Mouse (Mus musculus) embryonic facial prominence, embryonic 13.5 days (tissue): ENCODE measurements around the gene Olfr1215. TPM values are rescaled to one million over a fixed set of nuclear protein-coding genes. Genes with fewer than 3 reads are reported as not detected.
"Not testable (repeated sequence)": the region's sequence is repeated elsewhere in the genome, so short reads cannot be mapped to it uniquely, and the experiment has no call there.

Experiments used
- ATAC-seq: fragments of 200-750 bp; cut with Nextera tagmentation; 2 replicates; pipeline ENCODE4 v1.8.0; 2017; ENCODE audit warnings: low read depth; ENCODE audit not compliant: insufficient number of reproducible peaks, insufficient read depth, low FRiP score, low TSS enrichment
- H3K27ac ChIP-seq: fragments of 300-500 bp; sonication (generic); 2 replicates; pipeline ENCODE4 v1.5.1; 2015; ENCODE audit warnings: moderate library complexity, mild to moderate bottlenecking, inconsistent platforms
- H3K27me3 ChIP-seq: fragments of 300-500 bp; sonication (generic); 2 replicates; pipeline ENCODE4 v1.6.1; 2015; ENCODE audit warnings: mild to moderate bottlenecking, inconsistent platforms
- H3K36me3 ChIP-seq: fragments of 300-500 bp; sonication (generic); 2 replicates; pipeline ENCODE4 v1.6.1; 2015; ENCODE audit warnings: mild to moderate bottlenecking, inconsistent platforms
- H3K4me1 ChIP-seq: fragments of 300-500 bp; sonication (generic); 2 replicates; pipeline ENCODE4 v1.6.1; 2015; ENCODE audit warnings: inconsistent platforms
- H3K4me2 ChIP-seq: fragments of 300-500 bp; sonication (generic); 2 replicates; pipeline ENCODE4 v1.6.1; 2015; ENCODE audit warnings: moderate library complexity, mild to moderate bottlenecking, inconsistent platforms
- H3K4me3 ChIP-seq: fragments of 300-500 bp; sonication (generic); 2 replicates; pipeline ENCODE4 v1.5.1; 2015; ENCODE audit warnings: mild to moderate bottlenecking, inconsistent platforms
- H3K9ac ChIP-seq: fragments of 300-500 bp; sonication (generic); 2 replicates; pipeline ENCODE4 v1.6.1; 2015; ENCODE audit warnings: mild to moderate bottlenecking, inconsistent platforms
- H3K9me3 ChIP-seq: fragments of 300-500 bp; sonication (generic); 2 replicates; pipeline ENCODE4 v1.6.1; 2016; ENCODE audit warnings: inconsistent platforms
- WGBS: fragments of 180-500 bp; shearing (Covaris S2); methylation state at CpG from one replicate; pipeline ENCODE4 v1.1.7; 2015; ENCODE audit warnings: mixed read lengths; 5-methylcytosine and 5-hydroxymethylcytosine counted together
- polyA plus RNA-seq: library from polyadenylated mRNA; unstranded; fragments of >200 nt; fragmentation: Nextera tagmentation; extraction: Ambion mirVana; gene quantifications from 2 replicates; pipeline ENCODE4 v1.2.1, GENCODE M21; 2015

Gene Olfr1215
- polyA plus RNA-seq = not detected in 2 replicates

GRCm38 (mm10) chr2:89006873-89007272, at the start of gene Olfr1215:
Gene Olfr1215 (minus strand): TSS chr2:89006973.
- ATAC-seq = no peak
- 72% methylated on average over 2 of the region's 2 CpGs for WGBS

GRCm38 (mm10) chr2:89031965-89032364, 25.2 kb upstream of the Olfr1215 start, which contains the start of gene Olfr1217:
Gene Olfr1217 (minus strand): TSS chr2:89032065.
- Histone ChIP-seq H3K4me3 (no peak within 1 kb of the TSS), H3K36me3 (no peaks in the 10 kb centered on the region), H3K4me1 (no peaks in the 10 kb centered on the region), H3K9ac (no peak within 1 kb of the TSS), H3K27ac (no peak within 1 kb of the TSS), H3K4me2 (no peak within 1 kb of the TSS), H3K27me3 (no peaks in the 10 kb centered on the region), H3K9me3 (no peaks in the 10 kb centered on the region)
- ATAC-seq = no peak
- 58% methylated on average over 2 of the region's 2 CpGs for WGBS

More at GRCm38 (mm10) chr2:89006873-89007272, at the start of gene Olfr1215:
- no peaks in the 10 kb centered on the region for H3K27me3 ChIP-seq
- H3K4me1 ChIP-seq = no peaks in the 10 kb centered on the region
- no peak within 1 kb of the TSS for H3K27ac ChIP-seq
- no peak within 1 kb of the TSS for H3K4me3 ChIP-seq
- no peaks in the 10 kb centered on the region for H3K9me3 ChIP-seq
- no peak within 1 kb of the TSS for H3K4me2 ChIP-seq
- H3K36me3 ChIP-seq = no peaks in the 10 kb centered on the region
- H3K9ac ChIP-seq = no peak within 1 kb of the TSS

DNA sequence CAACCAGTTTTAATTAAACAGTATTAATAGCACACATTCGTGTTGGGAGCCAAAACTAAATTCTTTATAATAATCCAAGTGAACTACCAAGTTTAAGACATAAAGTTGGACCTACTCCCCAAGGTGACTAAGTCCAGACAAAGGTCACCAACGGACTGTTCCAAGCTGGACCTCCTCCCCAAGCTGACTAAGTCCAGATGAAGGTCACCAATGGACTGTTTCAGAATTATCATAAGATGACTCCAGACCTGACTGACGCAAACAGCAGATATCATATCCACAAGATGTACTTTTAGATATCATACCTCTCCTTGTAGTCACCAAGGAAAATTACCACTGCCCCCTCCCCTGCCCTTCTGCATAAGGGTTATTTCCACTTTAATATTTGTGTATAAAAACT, 14.7 kb upstream of the Olfr1215 start:
- H3K4me2 ChIP-seq, H3K4me1 ChIP-seq, H3K27me3 ChIP-seq, H3K36me3 ChIP-seq, H3K4me3 ChIP-seq, H3K27ac ChIP-seq, H3K9me3 ChIP-seq, H3K9ac ChIP-seq, ATAC-seq: not testable (repeated sequence)
- 69% methylated on average over 3 of the region's 3 CpGs for WGBS

DNA sequence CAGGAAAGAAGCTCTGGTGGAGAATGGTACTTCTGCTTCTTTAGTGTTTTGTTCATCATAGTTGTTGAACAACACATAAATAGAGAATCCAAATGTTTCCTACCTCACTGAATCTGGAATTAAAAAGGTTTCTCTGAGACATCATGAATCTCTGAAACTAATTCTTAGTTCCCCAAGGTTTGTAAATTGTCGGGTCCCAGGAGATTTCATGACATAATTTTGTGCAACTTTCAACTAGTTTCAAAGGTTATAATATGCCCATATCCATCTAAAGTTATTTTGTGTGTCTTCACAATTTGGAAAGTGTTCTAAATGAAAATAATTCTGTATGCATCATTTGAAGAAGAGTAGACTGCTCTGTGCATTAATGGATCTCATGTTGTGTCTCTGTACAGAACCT, 11.5 kb upstream of the Olfr1215 start, which contains the start of gene Olfr1216:
Olfr1216 (minus strand) TSS at position 101 of the 400 bp plus-strand sequence.
- no peak for ATAC-seq
- no peak within 1 kb of the TSS for H3K4me2 ChIP-seq
- H3K36me3 ChIP-seq = no peaks in the 10 kb centered on the region
- H3K27ac ChIP-seq = no peak within 1 kb of the TSS
- no peaks in the 10 kb centered on the region for H3K9me3 ChIP-seq
- WGBS = 75% methylated on average over 1 of the region's 1 CpGs
- no peak within 1 kb of the TSS for H3K4me3 ChIP-seq
- H3K9ac ChIP-seq = no peak within 1 kb of the TSS
- H3K4me1 ChIP-seq = no peaks in the 10 kb centered on the region
- H3K27me3 ChIP-seq = no peaks in the 10 kb centered on the region

DNA sequence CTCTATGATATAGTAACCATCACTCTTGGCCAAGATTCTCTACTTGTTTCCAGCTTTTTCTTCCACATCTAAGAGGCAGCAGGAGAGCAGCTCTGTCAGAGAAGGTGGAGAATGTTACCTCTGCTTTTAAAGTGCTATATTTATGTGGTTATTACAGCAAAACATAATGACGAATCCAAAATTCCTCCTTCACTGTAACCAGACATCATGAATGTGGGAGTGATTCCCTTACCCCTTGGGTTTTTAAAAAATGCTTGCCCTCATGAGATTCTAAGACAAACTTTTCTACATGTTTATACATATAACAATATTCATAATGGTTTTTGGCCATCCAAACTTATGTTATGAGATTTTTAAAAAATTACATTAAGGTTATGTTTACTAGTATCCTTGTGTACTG, 14.2 kb downstream of the Olfr1215 start, which contains the start of gene Olfr1214:
Olfr1214 (minus strand) TSS at position 101 of the 400 bp plus-strand sequence.
- 75% methylated on average over 1 of the region's 1 CpGs for WGBS
- H3K4me3 ChIP-seq = no peak within 1 kb of the TSS

DNA sequence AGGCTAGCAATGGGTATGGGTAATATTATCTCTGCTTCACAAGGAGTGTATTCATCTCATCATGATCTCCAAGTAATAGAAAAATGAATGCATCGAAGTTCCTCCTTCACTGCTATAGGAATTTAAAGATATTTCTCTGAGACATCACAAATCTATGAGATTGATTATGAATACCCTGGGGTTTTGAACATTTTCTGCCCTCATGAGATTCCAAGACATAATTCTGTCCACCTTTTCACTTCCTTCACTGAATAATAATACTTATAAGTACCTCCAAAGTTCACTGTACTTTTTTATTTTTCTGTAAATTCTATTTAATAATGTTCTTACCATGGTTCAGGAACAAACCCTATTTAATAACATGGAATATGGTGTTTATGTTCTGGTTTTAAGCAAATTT, 26.6 kb downstream of the Olfr1215 start, which contains the start of gene Gm13762:
Gm13762 (minus strand) TSS at position 101 of the 400 bp plus-strand sequence.
- no peak within 1 kb of the TSS for H3K4me3 ChIP-seq
- H3K27me3 ChIP-seq = no peaks in the 10 kb centered on the region
- H3K4me2 ChIP-seq = no peak within 1 kb of the TSS
- H3K27ac ChIP-seq = no peak within 1 kb of the TSS
- no peaks in the 10 kb centered on the region for H3K36me3 ChIP-seq
- H3K9ac ChIP-seq = no peak within 1 kb of the TSS
- no peak for ATAC-seq
- no peaks in the 10 kb centered on the region for H3K9me3 ChIP-seq
- no peaks in the 10 kb centered on the region for H3K4me1 ChIP-seq
- 83% methylated on average over 1 of the region's 1 CpGs for WGBS

More for the DNA sequence above, 14.2 kb downstream of the Olfr1215 start, which contains the start of gene Olfr1214:
- H3K9ac ChIP-seq = no peak within 1 kb of the TSS
- no peak within 1 kb of the TSS for H3K27ac ChIP-seq
- H3K4me1 ChIP-seq = no peaks in the 10 kb centered on the region
- no peak within 1 kb of the TSS for H3K4me2 ChIP-seq
- no peaks in the 10 kb centered on the region for H3K27me3 ChIP-seq
- no peaks in the 10 kb centered on the region for H3K36me3 ChIP-seq
- H3K9me3 ChIP-seq = no peaks in the 10 kb centered on the region
- no peak for ATAC-seq

- H3K4me3 ChIP-seq = no peak within 1 kb of the TSS
- no peak for ATAC-seq
- H3K27ac ChIP-seq = no peak within 1 kb of the TSS
These were observed 53.1 kb downstream of the Olfr1215 start, which contains the start of gene Olfr1212 for GRCm38 (mm10) chr2:88953669-88954068. Gene Olfr1212 (plus strand): TSS chr2:88953969.

More at GRCm38 (mm10) chr2:88953669-88954068, 53.1 kb downstream of the Olfr1215 start, which contains the start of gene Olfr1212:
- no peak within 1 kb of the TSS for H3K9ac ChIP-seq
- H3K27me3 ChIP-seq = no peaks in the 10 kb centered on the region
- H3K4me2 ChIP-seq = no peak within 1 kb of the TSS
- H3K9me3 ChIP-seq = no peaks in the 10 kb centered on the region
- no peaks in the 10 kb centered on the region for H3K36me3 ChIP-seq
- no peaks in the 10 kb centered on the region for H3K4me1 ChIP-seq

Other genes starting within 250 kb of the Olfr1215 start
- not detected in 2 replicates for gene Olfr1199, start 246.5 kb downstream of the Olfr1215 start, polyA plus RNA-seq
- gene Olfr1200, start 236.5 kb downstream of the Olfr1215 start, polyA plus RNA-seq = not detected in 2 replicates
- not detected in 2 replicates for gene Olfr1201, start 213.9 kb downstream of the Olfr1215 start, polyA plus RNA-seq
- gene Olfr1202, start 192.5 kb downstream of the Olfr1215 start, polyA plus RNA-seq = not detected in 2 replicates
- gene Olfr1205, start 177.2 kb downstream of the Olfr1215 start, polyA plus RNA-seq = not detected in 2 replicates
- gene Olfr1204, start 157.7 kb downstream of the Olfr1215 start, polyA plus RNA-seq = not detected in 2 replicates
- gene Olfr1206, start 143.7 kb downstream of the Olfr1215 start, polyA plus RNA-seq = not detected in 2 replicates
- not detected in 2 replicates for gene Olfr1208, start 104.7 kb downstream of the Olfr1215 start, polyA plus RNA-seq
- gene Olfr1209, start 91.8 kb downstream of the Olfr1215 start, polyA plus RNA-seq = 0.10 TPM in 1 of 2 replicates, not detected in the other
- gene Olfr1211, start 68.9 kb downstream of the Olfr1215 start, polyA plus RNA-seq = not detected in 2 replicates
- gene Olfr1212, start 53.0 kb downstream of the Olfr1215 start, polyA plus RNA-seq = not detected in 2 replicates
- gene Gm13762, start 26.7 kb downstream of the Olfr1215 start, polyA plus RNA-seq = not detected in 2 replicates
- gene Olfr1214, start 14.3 kb downstream of the Olfr1215 start, polyA plus RNA-seq = not detected in 2 replicates
- not detected in 2 replicates for gene Olfr1216, start 11.4 kb upstream of the Olfr1215 start, polyA plus RNA-seq
- 0.07 TPM in 1 of 2 replicates, not detected in the other for gene Olfr1217, start 25.1 kb upstream of the Olfr1215 start, polyA plus RNA-seq
- not detected in 2 replicates for gene Olfr1218, start 54.2 kb upstream of the Olfr1215 start, polyA plus RNA-seq
- not detected in 2 replicates for gene Olfr1219, start 76.5 kb upstream of the Olfr1215 start, polyA plus RNA-seq
- not detected in 2 replicates for gene Olfr1220, start 99.9 kb upstream of the Olfr1215 start, polyA plus RNA-seq
- not detected in 2 replicates for gene Olfr1221, start 110.3 kb upstream of the Olfr1215 start, polyA plus RNA-seq
- gene Olfr1222, start 126.1 kb upstream of the Olfr1215 start, polyA plus RNA-seq = not detected in 2 replicates
- not detected in 2 replicates for gene Olfr1223, start 144.6 kb upstream of the Olfr1215 start, polyA plus RNA-seq
- not detected in 2 replicates for gene Olfr1224-ps1, start 157.1 kb upstream of the Olfr1215 start, polyA plus RNA-seq
- gene Olfr1225, start 167.7 kb upstream of the Olfr1215 start, polyA plus RNA-seq = not detected in 2 replicates
- not detected in 2 replicates for gene Olfr1226, start 193.1 kb upstream of the Olfr1215 start, polyA plus RNA-seq
- not detected in 2 replicates for gene Olfr1228, start 247.1 kb upstream of the Olfr1215 start, polyA plus RNA-seq